Mouse (Mus musculus): ENCODE results near the gene Sass6. TPM values are rescaled to one million over a fixed set of nuclear protein-coding genes. Genes with fewer than 3 reads are reported as not detected.
A peak's percentile ranks its signal among the peaks of the same experiment; 100 is the strongest.
"Not testable (repeated sequence)": the region's sequence is repeated elsewhere in the genome, so short reads cannot be mapped to it uniquely, and the experiment has no call there.

Gene Sass6
- total RNA-seq, 2 experiments from 2014 or later = 8.3 to 8.7 TPM

DNA sequence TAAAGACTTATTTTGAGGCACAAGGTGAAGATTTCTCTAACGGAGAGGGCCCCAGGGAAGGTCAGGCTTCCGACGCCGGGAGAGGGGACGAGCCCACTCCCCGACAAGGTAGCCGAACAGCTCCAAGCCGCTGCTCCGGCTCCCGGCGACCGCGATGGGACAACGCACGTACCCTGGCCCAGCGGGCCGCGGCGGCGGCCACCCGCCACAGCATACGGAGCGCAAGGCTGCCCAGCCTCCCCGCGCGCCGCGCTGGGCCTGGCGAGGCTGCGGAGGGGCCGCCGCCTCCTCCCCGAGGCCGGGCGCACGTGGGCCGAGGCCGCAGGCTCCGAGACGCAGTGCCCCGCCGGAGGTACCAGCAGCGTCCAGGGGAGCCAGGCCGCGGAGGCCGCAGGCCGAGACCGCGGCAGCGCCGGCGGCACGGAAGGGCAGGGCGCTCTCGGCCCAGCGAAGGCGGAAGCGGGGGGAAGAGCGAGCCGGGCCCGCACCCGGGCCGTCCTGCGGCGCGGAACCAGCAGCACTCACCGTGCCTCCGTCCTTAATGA lies 67.2 kb downstream of the Sass6 start:
- peak in 1 of 2 experiments; percentile 39 for DNase-seq (ENCODE audit: low spot score in 2 of 2)

DNA sequence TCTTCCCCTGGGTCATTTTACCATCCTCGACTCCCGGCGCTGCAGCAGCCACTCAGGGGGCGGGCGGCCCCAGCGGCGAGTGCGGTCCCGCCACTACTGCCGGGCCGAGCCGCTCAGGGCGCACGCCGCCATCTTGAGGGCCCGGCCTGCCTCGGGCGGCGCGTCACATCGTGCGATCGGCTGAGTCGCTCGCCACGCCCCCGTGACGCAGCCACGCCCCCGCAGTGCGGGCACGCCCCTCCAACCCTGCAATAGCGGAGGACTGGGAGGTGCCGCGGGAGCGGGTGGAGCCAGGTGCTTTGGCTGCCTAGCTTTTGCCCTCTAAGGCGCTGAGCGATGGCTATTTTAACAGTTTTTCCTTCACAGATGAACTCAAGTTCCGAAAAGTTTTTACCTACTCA lies 67.7 kb downstream of the Sass6 start, which contains the start of gene Mfsd14a:
TSS of gene Mfsd14a (minus strand) at position 215 of the 401 bp plus-strand sequence.
- peak; percentile 98 to 99 for DNase-seq (ENCODE audit: low spot score in 2 of 2)

DNA sequence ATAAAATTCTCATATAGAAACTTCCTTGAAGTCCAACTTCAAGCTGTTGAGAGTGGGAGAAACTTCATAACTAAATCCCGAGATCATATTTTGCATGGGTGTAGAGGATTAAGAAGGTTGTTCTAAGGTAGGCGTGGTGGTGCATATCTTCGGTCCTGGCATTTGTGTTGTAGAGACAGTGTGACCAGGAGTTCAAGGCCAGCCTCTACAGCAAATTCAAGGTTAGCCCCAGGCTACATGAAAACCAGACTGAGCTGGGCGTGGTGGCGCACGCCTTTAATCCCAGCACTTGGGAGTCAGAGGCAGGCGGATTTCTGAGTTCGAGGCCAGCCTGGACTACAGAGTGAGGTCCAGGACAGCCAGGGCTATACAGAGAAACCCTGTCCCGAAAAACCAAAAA lies 69.5 kb downstream of the Sass6 start:
- not testable (repeated sequence) for DNase-seq (ENCODE audit: low spot score in 2 of 2)

Other genes starting within 250 kb of the Sass6 start
- 1 to 10 TPM; 3.2 to 5.2 TPM for gene Cdc14a, start 170.9 kb upstream of the Sass6 start, total RNA-seq (2021)
- gene Rtca, start 86.8 kb upstream of the Sass6 start, total RNA-seq (2021) = 10 to 100 TPM; 51.5 to 59.4 TPM
- gene Dbt, start 81.9 kb upstream of the Sass6 start, total RNA-seq (2021) = 10 to 100 TPM; 16.0 to 21.9 TPM
- not detected for gene Lrrc39, start 32.0 kb upstream of the Sass6 start, total RNA-seq (2021)
- 10 to 100 TPM; 18.5 to 20.9 TPM for gene Trmt13, start 19.6 kb downstream of the Sass6 start, total RNA-seq (2021)
- gene Mfsd14a, start 67.7 kb downstream of the Sass6 start, total RNA-seq (2021) = 10 to 100 TPM; 58.3 to 59.3 TPM
- gene Gm43191, start 86.3 kb downstream of the Sass6 start, total RNA-seq (2021) = not detected
- gene Slc35a3, start 117.8 kb downstream of the Sass6 start, total RNA-seq (2021) = 10 to 100 TPM; 16.5 to 18.1 TPM
- 10 to 100 TPM; 22.4 to 25.7 TPM for gene Agl, start 213.2 kb downstream of the Sass6 start, total RNA-seq (2021)